Mouse (Mus musculus) bone marrow macrophage, adult 2 months (primary cell): ENCODE data around the gene Gm26602. TPM values are rescaled to one million over a fixed set of nuclear protein-coding genes. Genes with fewer than 3 reads are reported as not detected.

Source experiments
- H3K27ac ChIP-seq: 2 replicates; pipeline ENCODE4 v1.5.1; 2012; ENCODE audit warnings: low read depth, low read length; ENCODE audit not compliant: insufficient read depth
- H3K4me1 ChIP-seq: 2 replicates; pipeline ENCODE4 v1.6.1; 2012; ENCODE audit warnings: low read length; ENCODE audit not compliant: control insufficient read depth, insufficient read depth
- H3K4me3 ChIP-seq: 2 replicates; pipeline ENCODE4 v1.5.1; 2012; ENCODE audit warnings: mild to moderate bottlenecking, low read length, moderate library complexity; ENCODE audit not compliant: insufficient read depth
- CTCF ChIP-seq: IDR thresholded peaks from 2 replicates; pipeline ENCODE4 v1.5.1; 2012; ENCODE audit warnings: low read depth, mild to moderate bottlenecking, low read length, moderate library complexity
- POLR2A ChIP-seq: IDR thresholded peaks from 2 replicates; pipeline ENCODE4 v1.6.1; 2012; ENCODE audit warnings: mild to moderate bottlenecking, low read depth, low read length, borderline replicate concordance
- polyA plus RNA-seq: library from polyadenylated mRNA; stranded (reverse); fragments of >200 nt; gene quantifications from 2 replicates; pipeline ENCODE4 v1.2.4, GENCODE M21; 2012; ENCODE audit not compliant: missing spikeins, insufficient read depth, insufficient read length

Gm26602 gene
- polyA plus RNA-seq: not detected in 2 replicates

GRCm38 (mm10) chr10:79910556-79910955, at the start of gene Gm26602:
Gene Gm26602, plus strand, starts transcription at chr10:79910856.
- TF ChIP-seq POLR2A (no peak), CTCF (no peak)
- Histone ChIP-seq H3K4me1 (peaks cover 11% of the 10 kb centered on the region), H3K27ac (no peak within 1 kb of the TSS), H3K4me3 (no peak within 1 kb of the TSS)

- no peak for TF ChIP-seq POLR2A
- TF ChIP-seq CTCF: no peak
- Histone ChIP-seq H3K4me1 (peaks cover 9% of the 10 kb centered on the region), H3K27ac (no peak overlapping the region), H3K4me3 (no peak overlapping the region)
These were observed 49.2 kb upstream of the Gm26602 start for GRCm38 (mm10) chr10:79861230-79862048.

GRCm38 (mm10) chr10:79862049-79862788, 48.4 kb upstream of the Gm26602 start:
- no peak for TF ChIP-seq POLR2A
- no peak for TF ChIP-seq CTCF
- H3K4me3 ChIP-seq: no peak overlapping the region
- peaks cover 9% of the 10 kb centered on the region for H3K4me1 ChIP-seq
- no peak overlapping the region for H3K27ac ChIP-seq

GRCm38 (mm10) chr10:79862925-79863324, 47.7 kb upstream of the Gm26602 start:
- Histone ChIP-seq H3K27ac (no peak overlapping the region), H3K4me3 (no peak overlapping the region), H3K4me1 (peaks cover 7% of the 10 kb centered on the region)
- TF ChIP-seq POLR2A (no peak), CTCF (no peak)

- TF ChIP-seq POLR2A (no peak), CTCF (no peak)
- H3K4me1 ChIP-seq: no peaks in the 10 kb centered on the region
- no peak overlapping the region for H3K4me3 ChIP-seq
- H3K27ac ChIP-seq: no peak overlapping the region
These were observed 46.1 kb upstream of the Gm26602 start for GRCm38 (mm10) chr10:79864351-79865188.

GRCm38 (mm10) chr10:79865189-79865601, 45.5 kb upstream of the Gm26602 start:
- Histone ChIP-seq H3K4me1 (no peaks in the 10 kb centered on the region), H3K4me3 (no peak overlapping the region), H3K27ac (no peak overlapping the region)
- no peak for TF ChIP-seq CTCF
- TF ChIP-seq POLR2A: no peak

- H3K4me1 ChIP-seq: no peaks in the 10 kb centered on the region
- no peak overlapping the region for H3K4me3 ChIP-seq
- TF ChIP-seq CTCF: peak; percentile 28; the same call in 1 of the 2 replicates
- no peak for TF ChIP-seq POLR2A
- no peak overlapping the region for H3K27ac ChIP-seq
These were observed 44.8 kb upstream of the Gm26602 start for GRCm38 (mm10) chr10:79865801-79866295.

GRCm38 (mm10) chr10:79866601-79867000, 44.1 kb upstream of the Gm26602 start:
- H3K4me1 ChIP-seq: no peaks in the 10 kb centered on the region
- no peak for TF ChIP-seq CTCF
- TF ChIP-seq POLR2A: no peak
- H3K4me3 ChIP-seq: no peak overlapping the region
- H3K27ac ChIP-seq: no peak overlapping the region

GRCm38 (mm10) chr10:79871845-79872244, 38.8 kb upstream of the Gm26602 start:
- Histone ChIP-seq H3K4me3 (no peak overlapping the region), H3K4me1 (peaks cover 5% of the 10 kb centered on the region), H3K27ac (no peak overlapping the region)
- TF ChIP-seq POLR2A: no peak
- no peak for TF ChIP-seq CTCF

GRCm38 (mm10) chr10:79872862-79873261, 37.8 kb upstream of the Gm26602 start:
- H3K4me1 ChIP-seq: peaks cover 11% of the 10 kb centered on the region
- TF ChIP-seq CTCF: no peak
- no peak for TF ChIP-seq POLR2A
- H3K4me3 ChIP-seq: no peak overlapping the region
- no peak overlapping the region for H3K27ac ChIP-seq
